Comparison of ENCODE assay signal across 24 mouse cellular contexts in the genomic region with DNA sequence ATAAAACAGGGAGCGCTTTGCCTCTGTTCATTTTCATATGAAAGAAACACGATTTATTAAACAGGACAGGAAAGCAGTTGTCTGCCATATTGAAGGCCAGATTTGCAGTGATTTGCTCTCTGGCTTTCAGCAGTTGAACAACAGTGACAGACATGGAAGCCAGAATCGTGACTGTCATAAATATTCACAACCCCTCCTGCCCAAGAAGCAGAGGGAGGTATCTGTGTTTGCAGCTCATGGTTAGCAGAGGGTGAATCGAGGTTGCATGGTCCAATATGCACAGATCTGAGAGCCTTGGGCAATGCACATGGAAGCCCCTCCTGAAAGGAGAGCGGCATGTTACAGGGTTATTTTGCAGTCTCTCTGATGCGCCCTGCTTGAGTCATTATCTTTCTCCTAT.
DNase-seq lines count a peak whose midpoint lies in the region; ATAC-seq lines count a peak whose summit lies in the region.
"Had no signal": no experiment of that assay in that cellular context is flagged by ENCODE, and none has a peak within 500 bp of the region (broad histone marks: within the 10 kb centered on the region; RNA-seq: fewer than 3 reads in every experiment).

No protein-coding gene starts in this region.

- peak; percentile 20 to 33 for DNase-seq in cerebellum, postnatal 10 days
- DNase-seq in cerebellum, adult 11-12 months = no peak
- DNase-seq in hindbrain, embryonic 11.5 days (ENCODE audit: low spot score) = no peak
- peak; percentile 64 for DNase-seq in midbrain, embryonic 14.5 days
- DNase-seq in lung, adult 18-20 months = no peak
- DNase-seq: adrenal gland, postnatal 10 days; cerebellum, adult 11 months; cerebellum, postnatal 36 days; embryo, embryonic 11 days; gastrocnemius, adult 2 months; kidney, postnatal 25 days; lung, postnatal 36 days; right cerebral cortex, postnatal 4 days; thymus, postnatal 14 days had no signal

- no peaks in the 10 kb centered on the region for H3K36me3 ChIP-seq in hindbrain, embryonic 16.5 days (ENCODE audit: control insufficient read depth, insufficient read depth, low read length)
- no peaks in the 10 kb centered on the region for H3K36me3 ChIP-seq in hindbrain, embryonic 11.5 days (ENCODE audit: control insufficient read depth, insufficient read depth, low read length)
- no peaks in the 10 kb centered on the region for H3K36me3 ChIP-seq in midbrain, embryonic 14.5 days (ENCODE audit: control insufficient read depth, insufficient read depth, low read length)
- H3K36me3 ChIP-seq in midbrain, embryonic 16.5 days (ENCODE audit: control insufficient read depth, insufficient read depth, low read length) = no peaks in the 10 kb centered on the region
- no peaks in the 10 kb centered on the region for H3K36me3 ChIP-seq in midbrain, embryonic 15.5 days (replicated peaks)
- H3K36me3 ChIP-seq: embryonic facial prominence, embryonic 13.5 days; lung, embryonic 15.5 days had no signal

- H3K4me1 ChIP-seq in hindbrain, embryonic 16.5 days (ENCODE audit: control insufficient read depth, insufficient read depth, low read depth, low read length) = no peaks in the 10 kb centered on the region
- H3K4me1 ChIP-seq in hindbrain, embryonic 11.5 days (replicated peaks; ENCODE audit: control insufficient read depth, insufficient read depth, low read length) = no peaks in the 10 kb centered on the region
- peaks cover 6% of the 10 kb centered on the region; the same call in 1 of the 2 replicates for H3K4me1 ChIP-seq in midbrain, embryonic 14.5 days (ENCODE audit: control insufficient read depth, insufficient read depth, low read length)
- peaks cover 2% of the 10 kb centered on the region; the same call in 1 of the 2 replicates for H3K4me1 ChIP-seq in midbrain, embryonic 16.5 days (ENCODE audit: control insufficient read depth, insufficient read depth, low read length)
- peaks cover 8% of the 10 kb centered on the region; the same call in 1 of the 2 replicates for H3K4me1 ChIP-seq in midbrain, embryonic 15.5 days
- H3K4me1 ChIP-seq: lung, embryonic 15.5 days; megakaryocyte, embryonic 14.5 days had no signal

- H3K4me3 ChIP-seq in hindbrain, embryonic 16.5 days (ENCODE audit: low read length) = no peak overlapping the region
- no peak overlapping the region for H3K4me3 ChIP-seq in hindbrain, embryonic 11.5 days (ENCODE audit: low read depth, low read length)
- no peak overlapping the region for H3K4me3 ChIP-seq in midbrain, embryonic 14.5 days (replicated peaks; ENCODE audit: low read depth, low read length)
- H3K4me3 ChIP-seq in midbrain, embryonic 16.5 days (ENCODE audit: low read depth, low read length) = no peak overlapping the region
- H3K4me3 ChIP-seq in midbrain, embryonic 15.5 days = no peak overlapping the region
- H3K4me3 ChIP-seq: embryonic facial prominence, embryonic 13.5 days; erythroblast, embryonic 14.5 days; gastrocnemius, adult 2 months; left cerebral cortex, adult 2 months; lung, embryonic 15.5 days; megakaryocyte, embryonic 14.5 days had no signal

- H3K4me2 ChIP-seq in hindbrain, embryonic 16.5 days (ENCODE audit: low read length) = no peak overlapping the region
- H3K4me2 ChIP-seq in hindbrain, embryonic 11.5 days (replicated peaks; ENCODE audit: low read depth, low read length) = no peak overlapping the region
- H3K4me2 ChIP-seq in midbrain, embryonic 14.5 days (ENCODE audit: low read length) = no peak overlapping the region
- H3K4me2 ChIP-seq in midbrain, embryonic 16.5 days (ENCODE audit: low read length) = no peak overlapping the region
- no peak overlapping the region for H3K4me2 ChIP-seq in midbrain, embryonic 15.5 days
- H3K4me2 ChIP-seq: embryonic facial prominence, embryonic 13.5 days; lung, embryonic 15.5 days had no signal

- no peaks in the 10 kb centered on the region for H3K9me3 ChIP-seq in hindbrain, embryonic 16.5 days (ENCODE audit: control insufficient read depth, low read length)
- H3K9me3 ChIP-seq in hindbrain, embryonic 11.5 days (ENCODE audit: control insufficient read depth, low read length) = no peaks in the 10 kb centered on the region
- H3K9me3 ChIP-seq in midbrain, embryonic 14.5 days (ENCODE audit: control insufficient read depth, low read length) = no peaks in the 10 kb centered on the region
- no peaks in the 10 kb centered on the region for H3K9me3 ChIP-seq in midbrain, embryonic 16.5 days (replicated peaks; ENCODE audit: control insufficient read depth, low read length, poor library complexity, severe bottlenecking)
- no peaks in the 10 kb centered on the region for H3K9me3 ChIP-seq in midbrain, embryonic 15.5 days
- H3K9me3 ChIP-seq: embryonic facial prominence, embryonic 13.5 days; lung, embryonic 15.5 days had no signal

- H3K9ac ChIP-seq in hindbrain, embryonic 16.5 days (ENCODE audit: low read depth, low read length) = no peak overlapping the region
- H3K9ac ChIP-seq in hindbrain, embryonic 11.5 days (ENCODE audit: low read depth, low read length) = no peak overlapping the region
- no peak overlapping the region for H3K9ac ChIP-seq in midbrain, embryonic 14.5 days (replicated peaks; ENCODE audit: low read length)
- no peak overlapping the region for H3K9ac ChIP-seq in midbrain, embryonic 16.5 days (ENCODE audit: low read depth, low read length)
- no peak overlapping the region for H3K9ac ChIP-seq in midbrain, embryonic 15.5 days
- H3K9ac ChIP-seq: embryonic facial prominence, embryonic 13.5 days; liver, embryonic 14.5 days; lung, embryonic 15.5 days had no signal

- WGBS in hindbrain, embryonic 16.5 days = 64% methylated on average over 6 of the region's 6 CpGs
- 85% methylated on average over 6 of the region's 6 CpGs for WGBS in hindbrain, embryonic 11.5 days
- WGBS in midbrain, embryonic 14.5 days = 48% methylated on average over 6 of the region's 6 CpGs
- WGBS in midbrain, embryonic 16.5 days = 53% methylated on average over 6 of the region's 6 CpGs
- WGBS in midbrain, embryonic 15.5 days = 58% methylated on average over 6 of the region's 6 CpGs

- H3K27me3 ChIP-seq in hindbrain, embryonic 16.5 days (replicated peaks; ENCODE audit: control insufficient read depth, insufficient read depth, low read length) = no peaks in the 10 kb centered on the region
- H3K27me3 ChIP-seq in hindbrain, embryonic 11.5 days (ENCODE audit: control insufficient read depth, insufficient read depth, low read length) = no peaks in the 10 kb centered on the region
- no peaks in the 10 kb centered on the region for H3K27me3 ChIP-seq in midbrain, embryonic 14.5 days (ENCODE audit: control insufficient read depth, insufficient read depth, low read length)
- H3K27me3 ChIP-seq in midbrain, embryonic 16.5 days (ENCODE audit: control insufficient read depth, insufficient read depth, low read depth, low read length) = no peaks in the 10 kb centered on the region
- H3K27me3 ChIP-seq in midbrain, embryonic 15.5 days (replicated peaks) = no peaks in the 10 kb centered on the region
- H3K27me3 ChIP-seq: embryonic facial prominence, embryonic 13.5 days; lung, embryonic 15.5 days; megakaryocyte, embryonic 14.5 days had no signal

- H3K27ac ChIP-seq in hindbrain, embryonic 16.5 days (ENCODE audit: low read depth, low read length) = no peak overlapping the region
- no peak overlapping the region for H3K27ac ChIP-seq in hindbrain, embryonic 11.5 days (ENCODE audit: low read depth, low read length)
- H3K27ac ChIP-seq in midbrain, embryonic 14.5 days (replicated peaks; ENCODE audit: low read depth, low read length) = peak overlapping the region; percentile 23; the same call in 1 of the 2 replicates
- H3K27ac ChIP-seq in midbrain, embryonic 16.5 days (ENCODE audit: low read length) = no peak overlapping the region
- H3K27ac ChIP-seq in midbrain, embryonic 15.5 days = no peak overlapping the region
- H3K27ac ChIP-seq: embryonic facial prominence, embryonic 13.5 days; gastrocnemius, adult 2 months; left cerebral cortex, adult 2 months; liver, embryonic 14.5 days; lung, embryonic 15.5 days had no signal

- ATAC-seq in hindbrain, embryonic 16.5 days = peak; percentile 69
- no peak for ATAC-seq in hindbrain, embryonic 11.5 days (ENCODE audit: low FRiP score)
- peak; percentile 66; the same call in 1 of the 2 replicates for ATAC-seq in midbrain, embryonic 14.5 days (ENCODE audit: low FRiP score, low TSS enrichment)
- ATAC-seq in midbrain, embryonic 16.5 days = no peak
- peak; percentile 70; the same call in 1 of the 2 replicates for ATAC-seq in midbrain, embryonic 15.5 days (replicated peaks)
- ATAC-seq: intestine, postnatal 0 days had no signal

Comparison
In these comparisons a context has a peak if more than half of its experiments do, and no peak if none do; other contexts are left out.
1. DNase-seq: peak in cerebellum, postnatal 10 days (2 of 2) and midbrain, embryonic 14.5 days (single experiment); none in cerebellum, adult 11-12 months (single experiment), hindbrain, embryonic 11.5 days (single experiment) and lung, adult 18-20 months (0 of 2).
2. ATAC-seq: peak in hindbrain, embryonic 16.5 days (single experiment), midbrain, embryonic 14.5 days (single experiment) and midbrain, embryonic 15.5 days (single experiment); none in hindbrain, embryonic 11.5 days (single experiment) and midbrain, embryonic 16.5 days (single experiment).